Mouse (Mus musculus): ENCODE results near the gene Pbx3. TPM values are rescaled to one million over a fixed set of nuclear protein-coding genes. Genes with fewer than 3 reads are reported as not detected.

Gene Pbx3
- polyA plus RNA-seq, 1 experiment from 2014 or later = 35.3 TPM

Other genes with a start within 250 kb of the Pbx3 start
- gene Mapkap1, start 33.6 kb upstream of the Pbx3 start, polyA plus RNA-seq (2014; fragmentation: Nextera tagmentation; extraction: Ambion mirVana) = 90.7 and 91.1 TPM in 2 replicates

Data from stomach, embryonic 14.5 days (tissue).